Mouse (Mus musculus) common myeloid progenitor, adult 5-6 weeks (primary cell): Measurements from ENCODE around the gene Zfp566. TPM values are rescaled to one million over a fixed set of nuclear protein-coding genes. Genes with fewer than 3 reads are reported as not detected.
"Not testable (repeated sequence)": the region's sequence is repeated elsewhere in the genome, so short reads cannot be mapped to it uniquely, and the experiment has no call there.

Experiments
- ATAC-seq: replicated peaks from 2 replicates; pipeline ENCODE4 v1.8.0; 2016; ENCODE audit warnings: low read depth, mild to moderate bottlenecking, moderate TSS enrichment, inconsistent platforms; ENCODE audit not compliant: poor library complexity, severe bottlenecking
- total RNA-seq: library from RNA; stranded (forward); fragments of 200-1000, 187-1606 nt; gene quantifications from 2 replicates; pipeline ENCODE4 v1.2.3, GENCODE M21; 2017

Zfp566 gene
- 5.0 and 6.2 TPM in 2 replicates for total RNA-seq

GRCm38 (mm10) chr7:30090092-30090969 is at the start of gene Zfp566, which contains the start of gene Gm26920:
Gene Zfp566, minus strand, starts transcription at chr7:30090527.
Gene Gm26920, minus strand, starts transcription at chr7:30090410.
- ATAC-seq = peak; percentile 84

DNA sequence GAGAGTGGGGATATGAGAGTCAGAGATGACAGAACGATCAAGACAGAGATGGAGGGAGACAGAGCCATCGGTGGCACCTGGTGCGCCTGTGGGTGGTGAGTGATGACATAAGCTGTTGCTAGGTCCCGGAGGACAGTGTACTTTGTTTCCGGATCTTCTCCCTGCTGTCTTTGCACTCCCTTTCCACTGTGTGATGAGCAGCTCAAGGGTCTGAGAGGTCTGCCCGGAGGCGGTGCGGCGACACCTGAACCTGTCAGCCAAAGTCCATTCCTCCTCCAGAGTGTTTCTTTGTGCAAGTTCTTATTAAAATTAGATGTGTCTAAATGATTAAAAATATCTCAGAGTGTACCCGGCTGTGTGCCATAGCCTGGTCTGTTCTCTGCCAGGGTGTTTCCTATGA is 46.5 kb upstream of the Zfp566 start:
- ATAC-seq = no peak

DNA sequence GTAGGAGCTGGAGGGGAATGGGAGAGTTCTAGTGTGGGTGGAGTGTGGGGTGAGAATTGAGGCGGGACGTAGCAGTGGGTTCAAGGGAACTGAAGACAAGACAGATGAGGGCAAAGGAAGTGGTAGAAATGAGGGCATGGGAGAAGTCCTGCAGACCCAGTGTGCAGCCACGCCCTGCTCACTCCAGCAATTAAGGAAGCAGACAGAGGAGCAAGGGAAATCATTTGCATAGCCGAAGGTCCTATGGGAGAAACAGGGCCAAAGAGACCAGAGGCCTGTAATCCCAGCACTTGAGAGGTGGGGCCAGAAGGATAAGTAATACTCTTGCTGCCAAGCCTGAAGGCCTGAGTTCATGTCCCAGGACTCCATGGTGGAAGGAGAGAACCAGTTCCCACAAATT is 42.1 kb upstream of the Zfp566 start:
- no peak for ATAC-seq

- no peak for ATAC-seq
Observed at GRCm38 (mm10) chr7:30129900-30130299, 39.6 kb upstream of the Zfp566 start.

GRCm38 (mm10) chr7:30122188-30122530 is 31.8 kb upstream of the Zfp566 start:
- no peak for ATAC-seq

- peak; percentile 95 for ATAC-seq
Observed at GRCm38 (mm10) chr7:30121308-30122187, 31.2 kb upstream of the Zfp566 start, which contains the start of gene Zfp382. Gene Zfp382, plus strand, starts transcription at chr7:30121942.

DNA sequence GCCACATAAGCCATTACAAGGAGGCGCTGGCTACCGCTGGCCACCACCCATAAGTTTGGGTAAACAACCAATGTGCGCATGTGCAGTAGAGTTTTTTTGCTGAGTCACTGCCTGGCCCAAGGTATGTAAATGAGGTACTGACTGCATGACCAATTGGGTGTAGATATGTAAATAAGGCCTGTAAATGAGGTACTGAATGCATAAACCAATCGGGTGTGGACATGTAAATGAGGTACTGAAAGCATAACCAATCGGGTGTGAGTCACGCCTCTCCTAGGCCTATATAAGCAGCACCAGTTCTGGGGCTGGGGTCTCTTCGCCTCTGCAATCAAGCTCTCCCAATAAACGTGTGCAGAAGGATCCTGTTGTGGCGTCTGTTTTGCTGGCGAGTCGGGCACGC is 27.6 kb upstream of the Zfp566 start:
- not testable (repeated sequence) for ATAC-seq

DNA sequence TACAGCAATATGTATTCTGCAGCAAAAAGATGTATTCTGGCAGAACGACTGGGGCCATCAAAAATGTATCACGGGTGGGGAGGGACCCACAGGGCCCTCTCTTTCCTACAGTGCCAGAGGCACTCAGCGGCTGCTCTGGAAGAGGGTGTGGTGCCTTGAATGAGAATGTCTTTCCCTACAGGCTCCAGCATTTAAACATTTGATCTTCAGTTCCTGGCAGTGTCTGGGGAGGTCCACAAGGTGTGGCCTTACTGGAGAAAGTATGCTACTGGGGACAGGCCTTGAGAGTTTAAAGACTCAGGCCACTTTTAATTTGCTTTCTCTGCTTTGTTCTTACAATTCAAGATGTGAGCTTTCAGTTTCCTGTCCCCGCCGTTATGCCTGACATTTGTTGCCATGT is 25.7 kb upstream of the Zfp566 start:
- ATAC-seq = no peak

GRCm38 (mm10) chr7:30099297-30099696 is 9.0 kb upstream of the Zfp566 start:
- ATAC-seq = no peak

- ATAC-seq = no peak
Observed at GRCm38 (mm10) chr7:30095551-30096125, 5.3 kb upstream of the Zfp566 start.

DNA sequence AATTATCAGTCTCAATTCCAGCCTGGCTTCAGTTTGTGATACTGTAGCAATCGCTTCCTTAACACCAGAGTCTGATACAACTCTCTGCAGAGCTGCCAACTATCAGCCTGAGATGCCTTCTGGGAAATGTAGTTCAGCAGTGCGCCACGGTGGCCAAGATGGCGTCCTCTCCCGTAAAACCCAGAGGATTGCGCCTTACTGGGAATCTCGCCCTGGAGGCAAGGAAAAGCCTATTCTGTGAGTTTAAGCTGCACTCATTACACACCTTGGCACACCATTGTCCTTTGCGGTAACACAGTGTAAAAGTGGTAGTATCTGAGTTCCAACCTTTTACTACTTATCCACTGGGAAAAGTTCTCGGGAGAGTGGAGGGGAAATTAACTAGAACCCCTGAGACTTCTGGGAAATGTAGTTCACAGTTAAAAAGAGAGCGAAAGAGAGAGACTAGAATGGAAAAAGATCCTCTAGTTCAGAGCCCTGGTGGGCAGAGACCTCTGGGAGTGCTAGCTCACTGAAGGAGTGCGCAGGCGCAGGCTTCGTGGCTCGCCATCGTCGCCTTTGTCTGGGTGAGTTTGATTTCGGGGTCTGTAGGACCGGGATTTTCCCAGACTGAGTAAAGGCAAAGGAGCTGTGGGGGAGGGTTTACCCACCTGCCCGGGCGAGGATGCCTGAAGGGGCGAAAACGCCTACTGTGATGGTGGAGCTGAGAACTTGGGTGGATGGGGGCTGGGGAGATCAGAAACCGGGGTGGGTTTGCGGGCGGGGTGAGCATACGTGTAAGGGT is 4.5 kb upstream of the Zfp566 start, which contains the start of gene Zfp260:
Zfp260 (plus strand) TSS at position 132 of the 784 bp plus-strand sequence.
- peak; percentile 70 for ATAC-seq

- ATAC-seq = no peak
Observed at GRCm38 (mm10) chr7:30093918-30094415, 3.6 kb upstream of the Zfp566 start.

- no peak for ATAC-seq
Observed at GRCm38 (mm10) chr7:30092666-30093065, 2.3 kb upstream of the Zfp566 start.

GRCm38 (mm10) chr7:30090970-30091585 is 751 bp upstream of the Zfp566 start:
- no peak for ATAC-seq

DNA sequence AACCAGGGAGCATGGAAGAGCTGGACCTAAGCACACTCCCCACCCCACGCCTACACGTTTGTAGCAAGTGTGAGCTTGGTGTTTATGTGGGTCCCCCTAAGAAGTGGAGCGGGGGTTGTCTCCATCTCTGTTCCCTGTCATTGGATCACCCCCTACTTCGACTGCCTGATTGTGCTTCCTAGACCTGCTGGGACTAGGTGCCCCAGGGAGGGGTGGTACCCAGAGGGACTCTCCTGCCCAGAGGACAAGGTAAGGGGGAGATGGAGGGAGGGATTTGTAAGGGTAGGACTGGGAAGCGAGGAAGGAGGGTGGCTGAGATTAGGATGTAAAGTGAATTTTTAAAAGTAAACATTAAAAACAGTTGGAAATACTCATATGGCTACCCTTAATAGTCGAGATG is 922 bp downstream of the Zfp566 start:
- no peak for ATAC-seq

- ATAC-seq = no peak
Observed at GRCm38 (mm10) chr7:30086524-30086923, 3.8 kb downstream of the Zfp566 start.

DNA sequence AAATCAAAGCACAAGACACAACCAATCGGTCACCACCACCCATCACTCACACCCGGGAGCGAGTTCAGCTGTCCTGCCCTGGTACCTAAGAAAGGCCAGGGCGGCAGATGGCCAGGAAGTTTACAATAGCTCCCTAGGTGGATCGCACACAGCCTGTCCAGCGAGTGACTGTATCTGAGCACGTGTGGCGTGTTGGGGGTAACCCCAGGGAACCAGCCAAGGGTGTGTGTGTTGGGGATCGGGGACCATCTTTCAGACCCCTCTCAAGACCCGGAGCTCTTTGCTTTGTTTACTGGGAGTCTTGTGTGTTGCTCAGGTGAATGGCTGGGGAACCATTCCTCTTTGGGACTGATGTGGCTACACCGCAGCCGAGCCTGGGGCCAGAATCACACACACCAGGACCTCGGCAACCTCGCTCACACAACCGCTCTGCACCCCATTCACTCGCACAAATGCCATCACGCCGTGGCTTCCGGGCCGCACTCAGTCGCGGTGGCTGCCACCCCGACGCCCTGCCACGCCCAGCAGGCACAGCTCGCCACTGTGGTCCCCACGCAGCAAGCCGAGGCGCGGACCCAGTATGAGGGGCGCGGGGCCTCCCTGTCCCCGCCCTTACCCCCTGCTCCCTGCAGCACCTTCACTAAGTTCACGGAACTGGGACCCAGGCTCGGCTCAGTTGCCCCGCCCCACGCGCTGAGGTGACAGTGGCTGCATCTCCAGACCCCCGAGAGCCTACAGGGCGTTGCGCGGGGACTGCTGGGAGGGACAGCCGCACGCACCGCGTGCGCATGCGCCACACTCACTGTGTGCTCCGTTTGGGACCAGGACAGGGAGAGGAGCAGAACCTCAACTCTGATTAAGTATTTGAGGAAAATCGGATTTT is 17.9 kb downstream of the Zfp566 start, which contains the start of gene Zfp82:
Zfp82 (minus strand) TSS at position 755 of the 883 bp plus-strand sequence.
- ATAC-seq = peak; percentile 96

DNA sequence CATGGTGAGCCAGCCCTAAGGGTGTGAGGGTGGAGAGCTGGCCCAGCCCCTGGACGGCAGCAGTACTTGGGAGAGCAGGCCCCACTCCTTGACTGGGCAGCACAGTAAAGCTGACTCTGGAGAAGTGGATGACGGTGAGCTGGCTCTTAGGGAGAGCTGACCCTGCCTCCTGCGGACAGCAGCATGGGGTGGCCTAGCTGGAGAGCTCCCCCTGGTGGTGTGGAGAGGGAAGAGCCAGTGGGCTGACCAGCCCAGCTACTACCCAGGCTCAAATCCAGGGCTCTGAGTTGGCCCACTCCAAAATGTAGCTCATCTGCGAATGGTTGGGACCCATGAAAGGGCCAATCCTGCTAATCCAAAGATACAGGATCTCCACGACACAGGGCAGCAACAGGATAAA is 25.7 kb downstream of the Zfp566 start:
- no peak for ATAC-seq
